Mouse (Mus musculus) embryonic fibroblast, embryonic 13.5 days (primary cell): ENCODE measurements around the gene Zdhhc13.

Source experiments
- CTCF ChIP-seq: IDR thresholded peaks from 2 replicates; pipeline ENCODE4 v1.5.1; 2011; ENCODE audit warnings: mild to moderate bottlenecking, control low read depth, low read length, moderate library complexity, borderline replicate concordance; ENCODE audit not compliant: insufficient read depth
- POLR2A ChIP-seq: IDR thresholded peaks from 2 replicates; pipeline ENCODE4 v1.6.1; 2011; ENCODE audit warnings: low read depth, mild to moderate bottlenecking, control low read depth, low read length, moderate library complexity

DNA sequence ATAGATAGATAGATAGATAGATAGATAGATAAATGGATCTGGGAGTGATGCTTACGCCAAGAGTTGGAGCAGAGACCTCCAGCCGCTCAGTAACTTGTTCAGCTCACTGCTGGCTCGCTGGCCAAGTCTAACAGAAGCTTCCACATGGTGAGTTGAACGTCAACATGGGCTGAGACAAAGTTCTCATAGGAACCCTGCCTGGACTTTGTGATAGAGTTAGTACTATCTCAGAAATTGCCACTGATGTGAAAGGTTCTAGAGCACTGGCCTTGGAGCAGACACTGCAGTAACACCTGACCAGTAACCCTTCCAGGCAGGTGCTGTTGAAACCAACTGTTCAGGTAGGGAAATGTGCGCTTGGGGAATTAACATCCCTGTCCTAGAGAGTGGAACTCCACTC, 54.7 kb downstream of the Zdhhc13 start:
- TF ChIP-seq CTCF, result no peak
- no peak for TF ChIP-seq POLR2A
